Mouse (Mus musculus) MEL (cell line): ENCODE data around the gene Gm3435.
"Not testable (repeated sequence)": the region's sequence is repeated elsewhere in the genome, so short reads cannot be mapped to it uniquely, and the experiment has no call there.

ENCODE experiments used
- CHD2 ChIP-seq: IDR thresholded peaks from 2 replicates; pipeline ENCODE4 v1.6.1; 2011; ENCODE audit warnings: low read length, improper control_type of control experiment
- CTCF ChIP-seq, 3 experiments: IDR thresholded peaks in 2 of 3; conservative IDR thresholded peaks in 1 of 3; 2 replicates each; pipeline ENCODE4 v1.5.1; 2011 to 2012; ENCODE audit warnings: low read length in 3 of 3, low read depth in 2 of 3, mild to moderate bottlenecking in 2 of 3, improper control_type of control experiment in 1 of 3, inconsistent platforms in 1 of 3, mixed read lengths in 1 of 3, moderate library complexity in 1 of 3; ENCODE audit not compliant: control insufficient read depth in 1 of 3, insufficient read depth in 1 of 3, poor library complexity in 1 of 3, severe bottlenecking in 1 of 3
- E2F4 ChIP-seq: IDR thresholded peaks from 2 replicates; pipeline ENCODE4 v1.6.1; 2011; ENCODE audit warnings: low read depth, low read length, improper control_type of control experiment, borderline replicate concordance
- ELF1 ChIP-seq: IDR thresholded peaks from 2 replicates; pipeline ENCODE4 v1.6.1; 2014; ENCODE audit warnings: low read depth, mild to moderate bottlenecking, inconsistent platforms, low read length, improper control_type of control experiment, moderate library complexity
- EP300 ChIP-seq, 2 experiments: IDR thresholded peaks; 2 replicates each; pipeline ENCODE4 v1.6.1; 2011; ENCODE audit warnings: improper control_type of control experiment in 2 of 2, low read length in 2 of 2, low read depth in 1 of 2, mild to moderate bottlenecking in 1 of 2
- GABPA ChIP-seq: IDR thresholded peaks from 2 replicates; pipeline ENCODE4 v1.6.1; 2012; ENCODE audit warnings: low read depth, mild to moderate bottlenecking, inconsistent platforms, low read length, improper control_type of control experiment, moderate library complexity
- MAX ChIP-seq: IDR thresholded peaks from 2 replicates; pipeline ENCODE4 v1.6.1; 2011; ENCODE audit warnings: low read length, improper control_type of control experiment
- MAZ ChIP-seq: IDR thresholded peaks from 2 replicates; pipeline ENCODE4 v1.6.1; 2012; ENCODE audit warnings: low read depth, mild to moderate bottlenecking, inconsistent platforms, low read length, improper control_type of control experiment
- POLR2A ChIP-seq, 2 experiments: IDR thresholded peaks; 2 replicates each; pipeline ENCODE4 v1.6.1; 2011 to 2012; ENCODE audit warnings: low read length in 2 of 2, mild to moderate bottlenecking in 2 of 2, control low read depth in 1 of 2, improper control_type of control experiment in 1 of 2, low read depth in 1 of 2, moderate library complexity in 1 of 2; ENCODE audit not compliant: control insufficient read depth in 1 of 2, insufficient read depth in 1 of 2, poor library complexity in 1 of 2
- POLR2AphosphoS2 ChIP-seq: IDR thresholded peaks from 2 replicates; pipeline ENCODE4 v1.6.1; 2011; ENCODE audit warnings: low read length, improper control_type of control experiment
- SMC3 ChIP-seq: IDR thresholded peaks from 2 replicates; pipeline ENCODE4 v1.6.1; 2011; ENCODE audit warnings: low read depth, low read length, improper control_type of control experiment
- ZC3H11A ChIP-seq: IDR thresholded peaks from 2 replicates; pipeline ENCODE4 v1.6.1; 2012; ENCODE audit warnings: low read depth, mild to moderate bottlenecking, inconsistent platforms, low read length, improper control_type of control experiment

DNA sequence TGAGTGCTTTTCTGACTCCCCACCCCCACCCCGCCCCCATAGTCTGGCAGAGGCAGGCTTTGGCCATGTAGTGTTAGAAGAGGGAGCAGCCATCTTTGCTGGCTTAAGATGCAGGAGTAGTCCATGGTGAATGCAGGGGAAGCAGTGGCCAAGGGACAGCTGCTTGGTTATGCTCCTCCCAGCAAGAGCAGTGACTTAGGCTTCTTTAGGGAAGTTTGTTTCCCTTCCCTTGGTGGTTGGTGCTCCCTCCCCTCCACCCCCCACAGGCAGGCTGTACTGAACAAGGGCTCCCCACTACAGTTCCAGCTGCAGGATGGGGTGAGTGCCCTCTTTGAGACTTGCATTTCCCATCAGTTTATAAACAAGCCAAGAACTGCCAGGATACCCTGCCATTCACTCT lies 42.8 kb downstream of the Gm3435 start:
- TF ChIP-seq POLR2A (IDR thresholded peaks at IDR 0.05; ENCODE audit: control insufficient read depth in 1 of 2, insufficient read depth in 1 of 2, low read depth in 1 of 2, low read length in 2 of 2, poor library complexity in 1 of 2); POLR2AphosphoS2; EP300 (IDR thresholded peaks at IDR 0.05; ENCODE audit: low read depth in 1 of 2, low read length in 2 of 2); ZC3H11A; CHD2; ELF1; SMC3; GABPA; CTCF (IDR thresholded peaks at IDR 0.05 in 2 of 3, conservative IDR thresholded peaks at IDR 0.05 in 1 of 3; ENCODE audit: control insufficient read depth in 1 of 3, insufficient read depth in 1 of 3, low read depth in 2 of 3, low read length in 3 of 3, poor library complexity in 1 of 3, severe bottlenecking in 1 of 3); E2F4; MAX; MAZ: not testable (repeated sequence)
